Mouse (Mus musculus): Measurements from ENCODE around the gene Stra8. TPM values are rescaled to one million over a fixed set of nuclear protein-coding genes. Genes with fewer than 3 reads are reported as not detected.

Stra8 gene
- polyA plus RNA-seq, 1 experiment = not detected

GRCm38 (mm10) chr6:34902578-34902977 is 17.4 kb upstream of the Stra8 start:
- Histone ChIP-seq H3K4me3 (ENCODE audit: low read depth, low read length) (no peak overlapping the region), H3K27me3 (ENCODE audit: control insufficient read depth, insufficient read depth, low read length) (no peaks in the 10 kb centered on the region), H3K36me3 (ENCODE audit: control insufficient read depth, insufficient read depth, low read length) (peaks cover 5% of the 10 kb centered on the region; the same call in 1 of the 2 replicates), H3K27ac (ENCODE audit: insufficient read depth, low read depth, low read length) (no peak overlapping the region), H3K4me1 (ENCODE audit: control insufficient read depth, insufficient read depth, insufficient read length, low read length) (no peaks in the 10 kb centered on the region)
- 88% methylated on average over 7 of the region's 7 CpGs for WGBS
- TF ChIP-seq POLR2A (IDR thresholded peaks at IDR 0.05; ENCODE audit: low read depth, low read length) = no peak
- TF ChIP-seq CTCF (IDR thresholded peaks at IDR 0.05; ENCODE audit: extremely low read depth, insufficient read length, insufficient replicate concordance, low read depth, low read length) = no peak

- Histone ChIP-seq H3K4me1 (ENCODE audit: control insufficient read depth, insufficient read depth, insufficient read length, low read length) (no peaks in the 10 kb centered on the region), H3K27ac (ENCODE audit: insufficient read depth, low read depth, low read length) (no peak overlapping the region), H3K27me3 (ENCODE audit: control insufficient read depth, insufficient read depth, low read length) (no peaks in the 10 kb centered on the region), H3K4me3 (ENCODE audit: low read depth, low read length) (no peak overlapping the region), H3K36me3 (ENCODE audit: control insufficient read depth, insufficient read depth, low read length) (peaks cover 5% of the 10 kb centered on the region; the same call in 1 of the 2 replicates)
- TF ChIP-seq POLR2A (IDR thresholded peaks at IDR 0.05; ENCODE audit: low read depth, low read length) (no peak), CTCF (IDR thresholded peaks at IDR 0.05; ENCODE audit: extremely low read depth, insufficient read length, insufficient replicate concordance, low read depth, low read length) (no peak)
- 75% methylated on average over 5 of the region's 5 CpGs for WGBS
These were observed 16.5 kb upstream of the Stra8 start for GRCm38 (mm10) chr6:34903441-34903840.

GRCm38 (mm10) chr6:34903851-34904250 is 16.1 kb upstream of the Stra8 start:
- Histone ChIP-seq H3K27me3 (ENCODE audit: control insufficient read depth, insufficient read depth, low read length) (no peaks in the 10 kb centered on the region), H3K27ac (ENCODE audit: insufficient read depth, low read depth, low read length) (no peak overlapping the region), H3K4me1 (ENCODE audit: control insufficient read depth, insufficient read depth, insufficient read length, low read length) (no peaks in the 10 kb centered on the region), H3K4me3 (ENCODE audit: low read depth, low read length) (no peak overlapping the region), H3K36me3 (ENCODE audit: control insufficient read depth, insufficient read depth, low read length) (peaks cover 5% of the 10 kb centered on the region; the same call in 1 of the 2 replicates)
- TF ChIP-seq POLR2A (IDR thresholded peaks at IDR 0.05; ENCODE audit: low read depth, low read length) = no peak
- TF ChIP-seq CTCF (IDR thresholded peaks at IDR 0.05; ENCODE audit: extremely low read depth, insufficient read length, insufficient replicate concordance, low read depth, low read length) = no peak
- WGBS = 93% methylated on average over 10 of the region's 10 CpGs

- TF ChIP-seq CTCF (IDR thresholded peaks at IDR 0.05; ENCODE audit: extremely low read depth, insufficient read length, insufficient replicate concordance, low read depth, low read length) (no peak), POLR2A (IDR thresholded peaks at IDR 0.05; ENCODE audit: low read depth, low read length) (no peak)
- WGBS = 79% methylated on average over 6 of the region's 6 CpGs
These were observed 15.6 kb upstream of the Stra8 start for GRCm38 (mm10) chr6:34904361-34904760.

GRCm38 (mm10) chr6:34906125-34906524 is 13.8 kb upstream of the Stra8 start:
- Histone ChIP-seq H3K27ac (ENCODE audit: insufficient read depth, low read depth, low read length) (no peak overlapping the region), H3K4me3 (ENCODE audit: low read depth, low read length) (no peak overlapping the region), H3K36me3 (ENCODE audit: control insufficient read depth, insufficient read depth, low read length) (peaks cover 5% of the 10 kb centered on the region; the same call in 1 of the 2 replicates), H3K27me3 (ENCODE audit: control insufficient read depth, insufficient read depth, low read length) (no peaks in the 10 kb centered on the region), H3K4me1 (ENCODE audit: control insufficient read depth, insufficient read depth, insufficient read length, low read length) (no peaks in the 10 kb centered on the region; the same call in none of the 2 replicates)
- no peak for TF ChIP-seq CTCF (IDR thresholded peaks at IDR 0.05; ENCODE audit: extremely low read depth, insufficient read length, insufficient replicate concordance, low read depth, low read length)
- no peak for TF ChIP-seq POLR2A (IDR thresholded peaks at IDR 0.05; ENCODE audit: low read depth, low read length)
- 80% methylated on average over 2 of the region's 2 CpGs for WGBS

More at GRCm38 (mm10) chr6:34904361-34904760, 15.6 kb upstream of the Stra8 start:
- Histone ChIP-seq H3K36me3 (ENCODE audit: control insufficient read depth, insufficient read depth, low read length) (peaks cover 5% of the 10 kb centered on the region; the same call in 1 of the 2 replicates), H3K27me3 (ENCODE audit: control insufficient read depth, insufficient read depth, low read length) (no peaks in the 10 kb centered on the region), H3K27ac (ENCODE audit: insufficient read depth, low read depth, low read length) (no peak overlapping the region), H3K4me1 (ENCODE audit: control insufficient read depth, insufficient read depth, insufficient read length, low read length) (no peaks in the 10 kb centered on the region), H3K4me3 (ENCODE audit: low read depth, low read length) (no peak overlapping the region)

GRCm38 (mm10) chr6:34906661-34907060 is 13.3 kb upstream of the Stra8 start:
- WGBS = 80% methylated on average over 4 of the region's 4 CpGs
- no peak overlapping the region for H3K27ac ChIP-seq (ENCODE audit: insufficient read depth, low read depth, low read length)
- no peaks in the 10 kb centered on the region; the same call in none of the 2 replicates for H3K4me1 ChIP-seq (ENCODE audit: control insufficient read depth, insufficient read depth, insufficient read length, low read length)
- TF ChIP-seq CTCF (IDR thresholded peaks at IDR 0.05; ENCODE audit: extremely low read depth, insufficient read length, insufficient replicate concordance, low read depth, low read length) = no peak
- TF ChIP-seq POLR2A (IDR thresholded peaks at IDR 0.05; ENCODE audit: low read depth, low read length) = no peak
- no peak overlapping the region for H3K4me3 ChIP-seq (ENCODE audit: low read depth, low read length)
- no peaks in the 10 kb centered on the region for H3K27me3 ChIP-seq (ENCODE audit: control insufficient read depth, insufficient read depth, low read length)
- H3K36me3 ChIP-seq (ENCODE audit: control insufficient read depth, insufficient read depth, low read length) = peaks cover 5% of the 10 kb centered on the region; the same call in 1 of the 2 replicates

GRCm38 (mm10) chr6:34907121-34907614 is 12.8 kb upstream of the Stra8 start:
- Histone ChIP-seq H3K4me3 (ENCODE audit: low read depth, low read length) (no peak overlapping the region), H3K27ac (ENCODE audit: insufficient read depth, low read depth, low read length) (no peak overlapping the region), H3K36me3 (ENCODE audit: control insufficient read depth, insufficient read depth, low read length) (peaks cover 5% of the 10 kb centered on the region; the same call in 1 of the 2 replicates), H3K27me3 (ENCODE audit: control insufficient read depth, insufficient read depth, low read length) (no peaks in the 10 kb centered on the region), H3K4me1 (ENCODE audit: control insufficient read depth, insufficient read depth, insufficient read length, low read length) (no peaks in the 10 kb centered on the region; the same call in none of the 2 replicates)
- 79% methylated on average over 2 of the region's 2 CpGs for WGBS
- TF ChIP-seq POLR2A (IDR thresholded peaks at IDR 0.05; ENCODE audit: low read depth, low read length) = no peak
- no peak for TF ChIP-seq CTCF (IDR thresholded peaks at IDR 0.05; ENCODE audit: extremely low read depth, insufficient read length, insufficient replicate concordance, low read depth, low read length)

Measured in small intestine, adult 2 months (tissue).